Comparison of ENCODE assay signal across 9 mouse cellular contexts in the genomic region with DNA sequence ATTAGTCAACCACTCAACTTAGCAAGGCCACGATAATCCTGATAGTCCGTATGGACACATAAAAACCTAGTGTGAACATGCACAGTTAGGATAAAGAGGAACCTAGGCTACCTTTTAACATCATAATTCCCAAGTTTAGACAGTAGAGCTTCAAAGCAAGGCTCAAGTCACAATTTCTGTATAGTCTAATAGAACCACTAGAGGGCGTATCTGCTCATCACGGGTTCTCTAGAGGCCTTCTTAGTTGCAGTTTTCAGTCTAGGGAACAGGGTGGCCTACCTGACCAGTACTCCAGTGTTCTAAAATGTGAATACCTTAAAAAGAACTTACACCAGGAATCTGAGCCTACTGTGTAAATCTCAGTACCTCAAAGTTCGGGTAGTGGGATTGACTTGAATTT. TPM values are rescaled to one million over a fixed set of nuclear protein-coding genes. Genes with fewer than 3 reads are reported as not detected.
DNase-seq lines count a peak whose midpoint lies in the region; ATAC-seq and TF ChIP-seq lines count a peak whose summit lies in the region.
"Had no signal": no experiment of that assay in that cellular context is flagged by ENCODE, and none has a peak within 500 bp of the region (broad histone marks: within the 10 kb centered on the region; RNA-seq: fewer than 3 reads in every experiment).

No protein-coding gene starts in this region.

- no peak overlapping the region for H3K4me2 ChIP-seq in midbrain, embryonic 14.5 days (ENCODE audit: low read length)
- H3K4me2 ChIP-seq in midbrain, embryonic 15.5 days, result no peak overlapping the region
- H3K4me2 ChIP-seq: limb, embryonic 13.5 days had no signal

- intact Hi-C loops in gastrocnemius, adult 2 months (cut with DNase I), result loop anchor here (10.0 kb wide), 1 partner anchor 98 kb away; no protein-coding TSS in a partner anchor
- intact Hi-C loops in gastrocnemius, postnatal 36 days (cut with DNase I), result loop anchor here (10.0 kb wide), 2 partner anchors 252 to 1928 kb away; a partner anchor contains a TSS
- intact Hi-C loops in heart, postnatal 10 days (cut with DNase I), result loop anchor here (2.0 kb wide), 1 partner anchor 256 kb away; no protein-coding TSS in a partner anchor

- no peaks in the 10 kb centered on the region for H3K27me3 ChIP-seq in midbrain, embryonic 14.5 days (ENCODE audit: control insufficient read depth, insufficient read depth, low read length)
- H3K27me3 ChIP-seq in midbrain, embryonic 15.5 days (replicated peaks), result no peaks in the 10 kb centered on the region
- H3K27me3 ChIP-seq: limb, embryonic 13.5 days had no signal

- no peaks in the 10 kb centered on the region for H3K9me3 ChIP-seq in midbrain, embryonic 14.5 days (ENCODE audit: control insufficient read depth, low read length)
- H3K9me3 ChIP-seq in midbrain, embryonic 15.5 days, result no peaks in the 10 kb centered on the region
- H3K9me3 ChIP-seq: limb, embryonic 13.5 days had no signal

- H3K36me3 ChIP-seq in midbrain, embryonic 14.5 days (ENCODE audit: control insufficient read depth, insufficient read depth, low read length), result peaks cover 35% of the 10 kb centered on the region
- peaks cover 24% of the 10 kb centered on the region for H3K36me3 ChIP-seq in midbrain, embryonic 15.5 days (replicated peaks)

- TF ChIP-seq CTCF in gastrocnemius, adult 2 months (IDR thresholded peaks at IDR 0.05), result peak; percentile 67

- DNase-seq in gastrocnemius, adult 2 months, result no peak
- no peak for DNase-seq in gastrocnemius, postnatal 36 days
- peak; percentile 76 for DNase-seq in midbrain, embryonic 14.5 days
- peak; percentile 67 for DNase-seq in embryo, embryonic 11 days
- no peak for DNase-seq in ovary, postnatal 36 days (ENCODE audit: low spot score)
- DNase-seq in heart, postnatal 10 days, result no peak

- H3K4me3 ChIP-seq in gastrocnemius, adult 2 months, result no peak overlapping the region
- H3K4me3 ChIP-seq in midbrain, embryonic 14.5 days (replicated peaks; ENCODE audit: low read depth, low read length), result no peak overlapping the region
- H3K4me3 ChIP-seq in midbrain, embryonic 15.5 days, result no peak overlapping the region
- H3K4me3 ChIP-seq: limb, embryonic 13.5 days had no signal

- no peak overlapping the region for H3K27ac ChIP-seq in gastrocnemius, adult 2 months
- H3K27ac ChIP-seq in midbrain, embryonic 14.5 days (replicated peaks; ENCODE audit: low read depth, low read length), result no peak overlapping the region
- H3K27ac ChIP-seq in midbrain, embryonic 15.5 days, result no peak overlapping the region
- H3K27ac ChIP-seq: limb, embryonic 13.5 days had no signal

- H3K9ac ChIP-seq in midbrain, embryonic 14.5 days (replicated peaks; ENCODE audit: low read length), result no peak overlapping the region
- H3K9ac ChIP-seq in midbrain, embryonic 15.5 days, result no peak overlapping the region
- H3K9ac ChIP-seq: limb, embryonic 13.5 days had no signal

- 55% methylated on average over 5 of the region's 5 CpGs for WGBS in midbrain, embryonic 14.5 days
- 56% methylated on average over 5 of the region's 5 CpGs for WGBS in midbrain, embryonic 15.5 days

- no peaks in the 10 kb centered on the region for H3K4me1 ChIP-seq in midbrain, embryonic 14.5 days (ENCODE audit: control insufficient read depth, insufficient read depth, low read length)
- peaks cover under 1% of the 10 kb centered on the region; the same call in 1 of the 2 replicates for H3K4me1 ChIP-seq in midbrain, embryonic 15.5 days
- H3K4me1 ChIP-seq: limb, embryonic 13.5 days had no signal

- no peak for ATAC-seq in midbrain, embryonic 14.5 days (ENCODE audit: low FRiP score, low TSS enrichment)
- no peak for ATAC-seq in midbrain, embryonic 15.5 days (replicated peaks)
- peak; percentile 82 for ATAC-seq in megakaryocyte, adult 5-6 weeks (ENCODE audit: poor library complexity, severe bottlenecking)

RNA-seq across cellular contexts. Expression of a gene that starts 0.9 kb away (rescaled TPM):
- not detected for total RNA-seq in gastrocnemius, adult 2 months (2021)
- total RNA-seq in gastrocnemius, postnatal 36 days (2021), result not detected
- 0.14 and 0.19 TPM in 2 replicates for polyA plus RNA-seq in midbrain, embryonic 14.5 days (2014; fragmentation: Nextera tagmentation; extraction: Ambion mirVana)
- 0.17 and 0.21 TPM in 2 replicates for polyA plus RNA-seq in midbrain, embryonic 15.5 days (2015; fragmentation: Nextera tagmentation; extraction: Ambion mirVana)
- not detected in 2 replicates for total RNA-seq in megakaryocyte, adult 5-6 weeks (2015)
- total RNA-seq in megakaryocyte, adult 5-6 weeks (2017), result 0.37 TPM in 1 of 2 replicates, not detected in the other
- total RNA-seq in heart, postnatal 10 days (2021), result under 1 TPM; 0.12 to 0.14 TPM

RNA-seq across cellular contexts. Expression of a gene that starts 7.9 kb away (rescaled TPM):
- total RNA-seq in gastrocnemius, adult 2 months (2021), result 10 to 100 TPM; 17.5 to 19.6 TPM
- 10 to 100 TPM; 13.0 to 22.0 TPM for total RNA-seq in gastrocnemius, postnatal 36 days (2021)
- 16.8 and 21.9 TPM in 2 replicates for polyA plus RNA-seq in midbrain, embryonic 14.5 days (2014; fragmentation: Nextera tagmentation; extraction: Ambion mirVana)
- polyA plus RNA-seq in midbrain, embryonic 15.5 days (2015; fragmentation: Nextera tagmentation; extraction: Ambion mirVana), result 41.6 and 46.0 TPM in 2 replicates
- 8.8 and 14.9 TPM in 2 replicates for total RNA-seq in megakaryocyte, adult 5-6 weeks (2015)
- 5.4 and 11.6 TPM in 2 replicates for total RNA-seq in megakaryocyte, adult 5-6 weeks (2017)
- 10 to 100 TPM; 25.5 to 29.4 TPM for total RNA-seq in heart, postnatal 10 days (2021)

RNA-seq across cellular contexts. Expression of a gene that starts 12.4 kb away (rescaled TPM):
- total RNA-seq in gastrocnemius, adult 2 months (2021), result not detected
- under 1 TPM in 1 of 2 experiments, not detected in 1; 0.31 TPM for total RNA-seq in gastrocnemius, postnatal 36 days (2021)
- polyA plus RNA-seq in midbrain, embryonic 14.5 days (2014; fragmentation: Nextera tagmentation; extraction: Ambion mirVana), result 0.39 and 0.92 TPM in 2 replicates
- polyA plus RNA-seq in midbrain, embryonic 15.5 days (2015; fragmentation: Nextera tagmentation; extraction: Ambion mirVana), result 0.49 and 0.50 TPM in 2 replicates
- total RNA-seq in megakaryocyte, adult 5-6 weeks (2015), result not detected in 2 replicates
- not detected in 2 replicates for total RNA-seq in megakaryocyte, adult 5-6 weeks (2017)
- 1 to 10 TPM; 1.2 to 1.3 TPM for total RNA-seq in heart, postnatal 10 days (2021)

RNA-seq across cellular contexts. Expression of a gene that starts 19.5 kb away (rescaled TPM):
- total RNA-seq in gastrocnemius, adult 2 months (2021), result not detected
- not detected for total RNA-seq in gastrocnemius, postnatal 36 days (2021)
- not detected in 2 replicates for polyA plus RNA-seq in midbrain, embryonic 14.5 days (2014; fragmentation: Nextera tagmentation; extraction: Ambion mirVana)
- not detected in 2 replicates for polyA plus RNA-seq in midbrain, embryonic 15.5 days (2015; fragmentation: Nextera tagmentation; extraction: Ambion mirVana)
- total RNA-seq in megakaryocyte, adult 5-6 weeks (2015), result 0.09 TPM in 1 of 2 replicates, not detected in the other
- not detected in 2 replicates for total RNA-seq in megakaryocyte, adult 5-6 weeks (2017)
- not detected for total RNA-seq in heart, postnatal 10 days (2021)
- polyA plus RNA-seq: limb, embryonic 13.5 days had no signal

RNA-seq across cellular contexts. Expression of a gene that starts 55.1 kb away (rescaled TPM):
- 100 to 1,000 TPM in 1 of 2 experiments, 10 to 100 TPM in 1; 86.2 to 154 TPM for total RNA-seq in gastrocnemius, adult 2 months (2021)
- total RNA-seq in gastrocnemius, postnatal 36 days (2021), result 100 to 1,000 TPM in 1 of 2 experiments, 10 to 100 TPM in 1; 75.8 to 100 TPM
- polyA plus RNA-seq in midbrain, embryonic 14.5 days (2014; fragmentation: Nextera tagmentation; extraction: Ambion mirVana), result 36.7 and 43.5 TPM in 2 replicates
- polyA plus RNA-seq in midbrain, embryonic 15.5 days (2015; fragmentation: Nextera tagmentation; extraction: Ambion mirVana), result 36.7 and 37.4 TPM in 2 replicates
- 4.3 and 6.0 TPM in 2 replicates for total RNA-seq in megakaryocyte, adult 5-6 weeks (2015)
- 6.1 and 7.2 TPM in 2 replicates for total RNA-seq in megakaryocyte, adult 5-6 weeks (2017)
- total RNA-seq in heart, postnatal 10 days (2021), result 10 to 100 TPM; 21.3 to 29.8 TPM

Comparison
In these comparisons a context has a peak if more than half of its experiments do, and no peak if none do; other contexts are left out.
1. DNase-seq: peak in midbrain, embryonic 14.5 days (single experiment) and embryo, embryonic 11 days (single experiment); none in gastrocnemius, adult 2 months (single experiment), gastrocnemius, postnatal 36 days (0 of 2), ovary, postnatal 36 days (single experiment) and heart, postnatal 10 days (0 of 2).